Mouse (Mus musculus): ENCODE results near the gene Tmem191c. TPM values are rescaled to one million over a fixed set of nuclear protein-coding genes. Genes with fewer than 3 reads are reported as not detected.

Gene Tmem191c
- total RNA-seq, 2 experiments from 2014 or later = 8.1 to 16.6 TPM

- DNase-seq (ENCODE audit: low spot score in 2 of 2) = no peak
These were observed 48.9 kb downstream of the Tmem191c start for GRCm38 (mm10) chr16:17324745-17325144.

DNA sequence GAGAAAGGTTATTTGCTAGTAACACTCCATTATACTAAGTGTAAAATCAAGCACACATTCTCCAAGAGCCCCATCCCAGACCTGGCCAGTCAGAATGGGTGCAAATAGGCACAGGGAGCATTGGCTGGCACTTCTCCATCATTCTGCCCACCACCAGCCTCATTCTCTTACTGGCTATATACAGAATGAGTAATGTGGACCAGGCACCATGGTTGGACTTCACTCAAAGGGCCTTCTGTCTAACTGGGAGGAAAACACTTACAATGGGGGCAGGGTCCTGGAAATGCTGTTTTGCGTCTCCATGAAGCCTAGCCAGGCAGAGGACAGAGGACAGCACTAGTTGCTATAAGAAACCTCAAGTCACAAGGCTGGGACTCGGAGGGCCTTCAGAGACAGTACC, 50.2 kb downstream of the Tmem191c start:
- DNase-seq (ENCODE audit: low spot score in 2 of 2) = no peak

DNA sequence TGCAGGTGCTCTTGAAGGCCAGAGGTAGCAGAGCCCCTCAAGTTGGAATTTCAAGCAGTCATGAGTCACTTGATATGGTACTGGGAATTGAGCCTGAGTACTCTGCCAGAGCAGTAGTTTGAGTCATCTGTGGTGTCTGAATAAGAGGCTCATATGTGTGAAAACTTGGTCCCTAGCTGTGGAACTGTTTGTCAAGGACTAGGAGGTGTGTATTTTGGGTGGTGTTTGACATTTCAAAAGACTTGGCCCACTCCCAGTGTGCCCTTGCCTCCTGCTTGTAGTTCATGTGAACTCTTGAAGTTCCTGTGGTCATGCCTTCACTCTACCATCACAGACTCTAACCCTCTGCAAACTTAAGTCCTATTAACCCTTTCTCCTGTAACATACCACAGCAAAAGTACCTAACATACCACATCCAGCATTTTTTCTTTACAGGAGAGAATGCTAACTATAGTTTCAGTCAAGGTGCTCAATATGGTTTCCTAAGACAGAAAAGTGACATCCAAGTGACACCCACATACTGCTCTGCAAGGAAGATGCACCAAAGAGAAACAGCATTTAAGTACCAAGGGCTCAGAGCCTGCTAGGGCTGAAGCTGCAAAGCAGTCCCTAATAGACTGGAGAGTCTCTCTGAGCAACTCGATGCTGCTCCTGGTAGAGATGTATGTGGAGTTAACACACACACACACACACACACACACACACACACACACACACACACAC, 54.1 kb downstream of the Tmem191c start:
- DNase-seq (ENCODE audit: low spot score in 2 of 2) = no peak

DNA sequence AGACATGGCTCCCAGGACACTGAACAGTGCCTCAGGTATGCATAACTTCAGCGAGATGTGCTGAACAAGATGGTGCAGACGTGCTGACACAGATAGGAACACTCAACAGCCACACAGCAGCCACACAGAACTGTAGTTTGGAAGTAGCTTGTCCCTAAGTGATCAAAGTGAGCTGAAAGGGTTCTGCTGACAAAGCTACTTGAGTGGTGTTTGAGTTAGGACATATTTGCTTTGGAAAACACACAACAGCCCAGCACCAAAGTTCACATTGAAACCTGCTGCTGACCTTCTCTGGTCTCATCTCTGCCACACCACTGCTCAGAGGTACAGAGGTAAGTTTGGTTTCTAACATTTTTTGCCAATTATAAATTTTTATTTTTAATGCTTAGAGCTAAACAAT, 55.2 kb downstream of the Tmem191c start, which contains the start of gene Serpind1:
TSS of gene Serpind1 (plus strand) at position 256 of the 400 bp plus-strand sequence.
- no peak for DNase-seq (ENCODE audit: low spot score in 2 of 2)

DNA sequence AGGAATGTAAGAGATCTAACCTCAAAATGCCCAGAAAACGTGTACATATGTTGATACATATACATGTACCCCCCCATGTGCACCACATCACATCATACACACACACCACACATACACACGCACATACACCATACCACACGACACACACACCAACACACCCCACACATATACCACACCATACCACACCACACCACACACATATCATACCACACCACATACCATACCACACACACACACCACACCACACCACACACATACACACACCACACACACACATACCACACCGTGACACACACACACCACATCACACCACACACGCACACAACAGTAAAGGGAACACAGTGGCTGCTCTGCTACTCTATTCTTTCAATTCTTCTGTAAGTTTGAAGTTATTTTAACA, 56.0 kb downstream of the Tmem191c start:
- DNase-seq (ENCODE audit: low spot score in 2 of 2) = no peak

Other genes with a start within 250 kb of the Tmem191c start
- gene Ypel1, start 206.4 kb upstream of the Tmem191c start, total RNA-seq (2021) = 1 to 10 TPM; 2.8 to 6.6 TPM
- gene Ppil2, start 164.8 kb upstream of the Tmem191c start, total RNA-seq (2021) = 10 to 100 TPM; 71.7 to 90.4 TPM
- gene 2610318N02Rik, start 150.9 kb upstream of the Tmem191c start, total RNA-seq (2021) = under 1 TPM in 1 of 2 experiments, not detected in 1; 0.70 TPM
- gene Sdf2l1, start 143.7 kb upstream of the Tmem191c start, total RNA-seq (2021) = 10 to 100 TPM; 33.4 to 41.0 TPM
- 1 to 10 TPM; 2.4 to 6.4 TPM for gene Ydjc, start 131.5 kb upstream of the Tmem191c start, total RNA-seq (2021)
- gene Ccdc116, start 128.8 kb upstream of the Tmem191c start, total RNA-seq (2021) = under 1 TPM in 1 of 2 experiments, not detected in 1; 0.16 TPM
- gene Ube2l3, start 73.4 kb upstream of the Tmem191c start, total RNA-seq (2021) = 100 to 1,000 TPM; 186 to 220 TPM
- under 1 TPM in 1 of 2 experiments, not detected in 1; 0.06 TPM for gene Rimbp3, start 67.5 kb upstream of the Tmem191c start, total RNA-seq (2021)
- 1 to 10 TPM; 2.1 to 2.2 TPM for gene Hic2, start 42.5 kb upstream of the Tmem191c start, total RNA-seq (2021)
- gene Serpind1, start 55.3 kb downstream of the Tmem191c start, total RNA-seq (2021) = under 1 TPM; 0.29 to 0.30 TPM
- 10 to 100 TPM; 27.7 to 29.3 TPM for gene Snap29, start 129.9 kb downstream of the Tmem191c start, total RNA-seq (2021)
- gene Pi4ka, start 130.2 kb downstream of the Tmem191c start, total RNA-seq (2021) = 100 to 1,000 TPM in 1 of 2 experiments, 10 to 100 TPM in 1; 95.5 to 105 TPM
- 10 to 100 TPM; 38.3 to 39.2 TPM for gene Crkl, start 175.9 kb downstream of the Tmem191c start, total RNA-seq (2021)
- 10 to 100 TPM in 1 of 2 experiments, 1 to 10 TPM in 1; 7.3 to 11.7 TPM for gene Aifm3, start 213.5 kb downstream of the Tmem191c start, total RNA-seq (2021)
- 10 to 100 TPM; 58.7 to 64.6 TPM for gene Lztr1, start 232.6 kb downstream of the Tmem191c start, total RNA-seq (2021)